Mouse (Mus musculus): Measurements from ENCODE around the gene Mllt1.

The Mllt1 gene

GRCm38 (mm10) chr17:56877426-56877825 lies 57.8 kb downstream of the Mllt1 start:
- in situ Hi-C loops (cut with MboI) = no loop called here

DNA sequence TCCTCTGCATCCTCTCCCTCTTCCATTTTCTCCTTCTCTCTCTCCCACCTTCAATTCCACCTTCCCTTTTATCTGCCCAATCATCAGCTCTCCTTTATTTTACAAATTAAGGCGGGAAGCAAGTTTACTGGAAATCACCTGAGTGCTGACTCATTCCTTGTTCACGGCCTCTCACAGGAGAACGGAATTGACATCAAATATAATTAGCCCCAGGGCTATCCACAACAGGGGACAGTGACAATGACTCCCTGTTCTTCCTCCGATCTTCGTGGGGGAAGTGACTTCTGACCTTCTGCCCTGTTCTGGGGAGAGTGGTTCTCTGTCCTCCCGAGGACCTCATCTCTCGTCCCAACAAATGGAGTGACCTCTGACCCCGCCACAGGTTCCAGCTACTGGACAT lies 58.2 kb downstream of the Mllt1 start:
- in situ Hi-C loops (cut with MboI) = no loop called here

- in situ Hi-C loops (cut with MboI) = no loop called here
These were observed 58.8 kb downstream of the Mllt1 start for GRCm38 (mm10) chr17:56876465-56876864.

DNA sequence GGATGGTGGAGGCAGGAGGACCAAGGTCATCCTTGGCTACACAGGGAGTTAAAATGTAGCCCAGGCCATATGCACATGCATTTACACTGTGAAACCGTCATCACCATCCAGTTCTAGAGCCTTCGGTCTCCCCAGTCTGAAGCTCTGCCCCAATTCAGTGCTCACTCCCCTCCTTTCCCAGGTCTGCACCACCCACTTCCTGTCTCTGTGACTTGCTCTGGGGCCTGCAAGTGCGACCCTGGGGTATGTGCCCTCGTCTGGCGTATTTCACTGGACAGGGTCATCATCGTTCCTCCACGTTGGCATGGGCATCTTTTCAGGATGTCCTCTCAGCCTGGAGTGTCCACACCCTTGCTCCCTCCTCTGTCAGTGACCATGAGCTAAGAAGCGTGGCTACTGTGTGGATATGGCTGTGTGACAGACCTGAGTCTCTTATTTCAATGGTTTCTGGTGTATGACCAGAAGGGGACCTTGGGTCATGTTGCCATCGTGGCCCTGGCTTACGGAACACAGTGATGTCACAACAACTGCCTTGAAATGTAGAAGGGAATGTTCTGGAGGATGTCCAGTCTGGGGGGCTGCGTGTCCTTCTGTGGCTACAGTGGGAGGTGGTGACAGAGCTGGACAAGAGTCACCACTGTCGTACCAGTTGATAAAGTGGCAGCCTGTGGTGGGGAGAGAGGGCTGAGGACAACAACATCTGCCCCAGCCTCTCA lies 60.1 kb downstream of the Mllt1 start, which contains the start of gene 1700061G19Rik:
TSS of gene 1700061G19Rik (plus strand) at position 542 of the 716 bp plus-strand sequence.
- in situ Hi-C loops (cut with MboI) = no loop called here

- in situ Hi-C loops (cut with MboI) = no loop called here
These were observed 61.0 kb downstream of the Mllt1 start, which contains the start of gene Acsbg2 for GRCm38 (mm10) chr17:56874237-56874636. TSS of gene Acsbg2 (minus strand) at chr17:56874447.

GRCm38 (mm10) chr17:56872512-56872911 lies 62.7 kb downstream of the Mllt1 start:
- in situ Hi-C loops (cut with MboI) = no loop called here

DNA sequence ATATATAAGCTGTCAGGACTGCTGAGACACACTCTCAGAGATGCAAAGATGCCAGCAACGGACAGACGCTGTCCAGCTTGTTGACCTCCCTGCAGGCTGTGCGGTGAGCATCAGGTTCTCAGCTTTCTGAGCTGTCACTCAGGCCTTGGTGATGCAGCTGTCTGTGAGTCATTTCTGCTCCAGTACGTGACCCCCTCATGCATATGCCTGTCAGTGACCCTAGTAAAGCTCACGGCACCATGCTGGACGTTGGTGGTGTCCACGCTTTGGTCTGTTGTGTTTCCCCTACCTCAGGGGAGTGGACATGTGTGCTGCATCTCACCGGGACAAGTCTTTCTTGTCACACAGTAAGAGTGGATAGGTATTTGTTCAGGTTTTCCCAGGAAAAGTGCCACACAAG lies 63.4 kb downstream of the Mllt1 start:
- in situ Hi-C loops (cut with MboI) = no loop called here

DNA sequence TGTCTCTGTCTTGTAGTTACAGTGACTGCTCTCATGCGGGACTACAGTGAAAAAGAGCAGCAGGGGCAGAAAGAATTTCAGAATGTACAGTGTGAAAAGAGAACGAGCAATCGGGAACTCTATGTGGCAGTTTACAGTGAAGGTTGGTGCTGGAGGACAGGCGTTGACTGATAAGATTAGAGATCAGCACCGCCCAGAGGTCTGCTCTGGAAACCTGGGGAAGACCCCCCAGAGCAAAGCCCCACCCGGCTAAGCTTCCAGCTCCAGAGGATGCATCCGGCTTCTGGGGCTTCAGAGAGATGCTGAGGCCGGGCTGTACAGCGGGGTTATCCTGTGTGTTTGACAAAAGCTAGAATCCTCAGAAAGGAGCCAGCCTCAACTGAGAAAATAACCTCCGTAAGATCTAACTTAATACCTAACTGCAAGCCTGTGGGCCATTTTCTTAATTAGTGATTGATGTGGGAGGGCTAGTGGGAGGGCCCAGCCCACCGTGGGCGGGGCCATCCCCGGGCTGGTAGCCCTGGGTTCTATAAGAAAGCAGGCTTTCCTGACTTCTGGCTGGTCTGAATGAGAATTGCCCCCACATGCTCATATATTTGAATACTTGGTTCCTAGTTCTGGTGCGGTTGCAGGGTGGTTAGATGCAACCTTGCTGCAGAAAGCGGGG lies 64.8 kb downstream of the Mllt1 start:
- in situ Hi-C loops (cut with MboI) = no loop called here

- in situ Hi-C loops (cut with MboI) = no loop called here
These were observed 65.7 kb downstream of the Mllt1 start for GRCm38 (mm10) chr17:56869481-56869977.

- in situ Hi-C loops (cut with MboI) = no loop called here
These were observed 69.1 kb downstream of the Mllt1 start for GRCm38 (mm10) chr17:56866071-56866470.

- in situ Hi-C loops (cut with MboI) = no loop called here
These were observed 74.0 kb downstream of the Mllt1 start for GRCm38 (mm10) chr17:56861197-56861596.

DNA sequence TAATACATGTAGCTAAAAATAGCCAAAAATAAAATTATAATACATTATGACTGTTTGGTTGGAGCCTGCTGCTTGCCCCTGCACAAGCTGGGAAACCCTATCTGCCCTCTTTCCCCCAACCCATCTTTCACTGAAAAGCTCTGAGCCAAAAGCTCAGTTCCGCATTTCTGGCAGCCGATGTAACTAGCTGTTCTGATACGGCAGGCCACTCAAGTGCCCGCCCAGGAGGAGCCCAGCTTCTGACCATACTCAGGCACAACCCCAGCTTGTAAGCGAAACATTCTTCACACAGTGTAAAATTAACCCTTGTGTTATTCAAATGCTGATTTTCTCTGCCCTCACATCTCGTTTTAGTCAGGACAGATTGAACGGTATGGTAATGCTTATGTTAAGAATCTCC lies 76.3 kb downstream of the Mllt1 start:
- in situ Hi-C loops (cut with MboI) = no loop called here

- in situ Hi-C loops (cut with MboI) = no loop called here
These were observed 77.0 kb downstream of the Mllt1 start for GRCm38 (mm10) chr17:56858216-56858615.

- in situ Hi-C loops (cut with MboI) = no loop called here
These were observed 79.8 kb downstream of the Mllt1 start for GRCm38 (mm10) chr17:56855421-56855820.

GRCm38 (mm10) chr17:56851167-56851566 lies 84.0 kb downstream of the Mllt1 start:
- in situ Hi-C loops (cut with MboI) = no loop called here

- in situ Hi-C loops (cut with MboI) = no loop called here
These were observed 85.5 kb downstream of the Mllt1 start for GRCm38 (mm10) chr17:56849710-56850109.

DNA sequence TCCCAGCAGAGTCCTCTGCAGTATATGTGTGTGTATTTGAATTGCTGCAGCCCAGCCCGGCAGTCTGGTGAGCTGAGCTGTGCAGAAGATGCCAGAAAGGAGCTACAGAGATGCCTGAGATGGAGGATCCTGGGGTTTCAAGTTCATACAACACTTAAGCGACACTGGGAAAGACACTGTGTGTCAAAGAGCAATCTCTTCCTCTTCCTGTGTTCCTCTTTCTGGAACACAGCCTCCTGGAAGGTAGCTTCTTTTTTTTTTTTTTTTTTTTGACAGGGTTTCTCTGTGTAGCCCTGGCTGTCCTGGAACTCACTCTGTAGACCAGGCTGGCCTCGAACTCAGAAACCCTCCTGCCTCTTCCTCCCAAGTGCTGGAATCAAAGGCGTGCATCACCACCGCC lies 86.4 kb downstream of the Mllt1 start:
- in situ Hi-C loops (cut with MboI) = no loop called here

- in situ Hi-C loops (cut with MboI) = no loop called here
These were observed 91.5 kb downstream of the Mllt1 start for GRCm38 (mm10) chr17:56843678-56844077.

Data from mature B cell (primary cell).